Mouse (Mus musculus): ENCODE data around the gene Sdccag8.
"Not testable (repeated sequence)": the region's sequence is repeated elsewhere in the genome, so short reads cannot be mapped to it uniquely, and the experiment has no call there.

Sdccag8 gene

GRCm38 (mm10) chr1:176828666-176829065 is 14.2 kb downstream of the Sdccag8 start:
- no peak for DNase-seq (ENCODE audit: low spot score)

- no peak for DNase-seq (ENCODE audit: low spot score)
Observed at GRCm38 (mm10) chr1:176832071-176832470, 17.6 kb downstream of the Sdccag8 start.

- DNase-seq (ENCODE audit: low spot score) = no peak
Observed at GRCm38 (mm10) chr1:176832607-176833006, 18.1 kb downstream of the Sdccag8 start.

- no peak for DNase-seq (ENCODE audit: low spot score)
Observed at GRCm38 (mm10) chr1:176833257-176833656, 18.8 kb downstream of the Sdccag8 start.

GRCm38 (mm10) chr1:176833948-176834347 is 19.5 kb downstream of the Sdccag8 start:
- no peak for DNase-seq (ENCODE audit: low spot score)

GRCm38 (mm10) chr1:176834880-176835279 is 20.4 kb downstream of the Sdccag8 start:
- DNase-seq (ENCODE audit: low spot score) = no peak

GRCm38 (mm10) chr1:176835501-176836294 is 21.2 kb downstream of the Sdccag8 start:
- DNase-seq (ENCODE audit: low spot score) = no peak

- not testable (repeated sequence) for DNase-seq (ENCODE audit: low spot score)
Observed at GRCm38 (mm10) chr1:176836562-176836961, 22.1 kb downstream of the Sdccag8 start.

GRCm38 (mm10) chr1:176845082-176845977 is 30.9 kb downstream of the Sdccag8 start:
- no peak for DNase-seq (ENCODE audit: low spot score)

- DNase-seq (ENCODE audit: low spot score) = no peak
Observed at GRCm38 (mm10) chr1:176847118-176847859, 32.8 kb downstream of the Sdccag8 start.

- no peak for DNase-seq (ENCODE audit: low spot score)
Observed at GRCm38 (mm10) chr1:176848613-176849290, 34.3 kb downstream of the Sdccag8 start.

- DNase-seq (ENCODE audit: low spot score) = no peak
Observed at GRCm38 (mm10) chr1:176849377-176849776, 34.9 kb downstream of the Sdccag8 start.

- no peak for DNase-seq (ENCODE audit: low spot score)
Observed at GRCm38 (mm10) chr1:176851401-176851800, 36.9 kb downstream of the Sdccag8 start.

- no peak for DNase-seq (ENCODE audit: low spot score)
Observed at GRCm38 (mm10) chr1:176852813-176853590, 38.5 kb downstream of the Sdccag8 start.

GRCm38 (mm10) chr1:176861981-176862644 is 47.7 kb downstream of the Sdccag8 start:
- DNase-seq (ENCODE audit: low spot score) = no peak

GRCm38 (mm10) chr1:176870501-176870900 is 56.0 kb downstream of the Sdccag8 start:
- DNase-seq (ENCODE audit: low spot score) = no peak

- no peak for DNase-seq (ENCODE audit: low spot score)
Observed at GRCm38 (mm10) chr1:176871975-176872374, 57.5 kb downstream of the Sdccag8 start.

GRCm38 (mm10) chr1:176873463-176873862 is 59.0 kb downstream of the Sdccag8 start:
- DNase-seq (ENCODE audit: low spot score) = no peak

- no peak for DNase-seq (ENCODE audit: low spot score)
Observed at GRCm38 (mm10) chr1:176874155-176874554, 59.7 kb downstream of the Sdccag8 start.

- no peak for DNase-seq (ENCODE audit: low spot score)
Observed at GRCm38 (mm10) chr1:176877756-176878155, 63.3 kb downstream of the Sdccag8 start.
